Mouse (Mus musculus): ENCODE data around the gene Ephx1.
"Not testable (repeated sequence)": the region's sequence is repeated elsewhere in the genome, so short reads cannot be mapped to it uniquely, and the experiment has no call there.

Gene Ephx1

DNA sequence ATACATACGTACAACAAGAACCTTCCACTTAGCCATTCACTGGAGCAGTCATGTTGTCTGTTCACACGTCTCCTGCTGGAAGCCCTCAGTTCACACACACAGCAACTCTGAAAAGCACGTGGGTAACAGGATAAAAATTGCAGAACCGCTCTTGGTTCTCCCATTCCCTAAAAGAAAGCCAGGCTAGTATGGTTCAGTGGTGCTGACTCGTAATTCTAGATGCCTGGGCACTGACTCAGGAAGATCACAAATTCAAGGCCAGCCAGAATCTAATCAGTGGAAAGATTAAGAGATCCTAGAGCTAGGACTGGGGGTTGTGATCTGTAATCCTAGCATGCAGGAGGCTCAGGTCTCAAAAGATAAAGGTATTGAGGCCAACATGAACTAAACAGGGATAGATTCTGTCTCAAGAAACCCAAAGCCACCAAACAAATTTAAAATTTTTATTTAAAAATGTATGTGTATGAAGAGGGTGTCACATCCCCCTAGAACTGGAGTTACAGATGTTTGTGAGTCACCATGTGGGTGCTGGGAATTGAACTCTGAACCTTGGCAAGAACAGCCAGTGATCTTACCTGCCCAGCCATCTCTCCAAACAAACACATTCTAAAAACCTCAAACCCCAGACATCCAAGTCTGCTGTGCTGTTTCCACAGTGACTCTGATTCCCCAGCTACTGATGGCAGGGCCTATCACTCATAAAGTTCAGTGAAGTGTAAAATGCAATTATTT is at the start of gene Ephx1:
Gene Ephx1 (minus strand): TSS at position 149 of the 732 bp plus-strand sequence.
- DNase-seq (ENCODE audit: low read depth, low spot score) = no peak

DNA sequence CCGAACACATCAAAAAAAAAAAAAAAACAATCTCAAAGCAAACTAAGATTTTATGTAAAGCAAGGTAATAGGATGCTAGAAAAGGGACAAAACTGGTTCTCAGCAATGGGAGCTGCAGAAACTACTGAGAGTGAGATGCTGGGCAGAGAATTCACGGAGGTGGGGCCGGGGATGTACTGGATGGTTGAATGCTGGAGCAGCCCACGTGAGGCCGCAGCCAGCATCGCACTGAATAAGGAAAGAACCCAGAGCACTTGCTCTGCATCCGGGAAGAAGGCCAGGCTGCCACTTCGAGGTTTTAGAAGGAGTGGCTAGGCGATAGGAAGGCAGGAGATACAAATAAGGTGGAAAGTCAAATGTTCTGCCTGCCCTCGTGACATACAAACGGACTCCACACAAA is 49.0 kb upstream of the Ephx1 start:
- peak; percentile 15 for DNase-seq (ENCODE audit: low read depth, low spot score)

DNA sequence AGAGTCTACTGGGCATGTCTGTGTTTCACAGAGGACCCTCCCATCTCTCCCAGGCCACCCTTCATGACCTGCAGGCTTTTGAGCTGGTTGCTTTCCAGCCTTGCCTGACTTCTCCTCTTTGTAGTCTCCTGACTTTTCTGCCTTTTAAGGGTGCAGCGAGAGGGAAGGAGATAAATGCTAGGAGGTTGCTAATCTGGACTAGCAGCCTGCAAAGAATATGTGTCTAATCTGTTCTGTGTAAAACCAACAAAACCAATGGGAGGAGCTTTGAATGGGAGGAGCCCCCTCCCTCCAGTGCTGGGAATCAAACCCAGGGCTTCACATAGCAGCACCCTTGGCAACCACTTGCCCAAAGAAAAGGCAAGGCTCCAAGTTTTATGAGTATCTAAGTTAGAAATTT is 47.6 kb upstream of the Ephx1 start:
- DNase-seq (ENCODE audit: low read depth, low spot score) = no peak

DNA sequence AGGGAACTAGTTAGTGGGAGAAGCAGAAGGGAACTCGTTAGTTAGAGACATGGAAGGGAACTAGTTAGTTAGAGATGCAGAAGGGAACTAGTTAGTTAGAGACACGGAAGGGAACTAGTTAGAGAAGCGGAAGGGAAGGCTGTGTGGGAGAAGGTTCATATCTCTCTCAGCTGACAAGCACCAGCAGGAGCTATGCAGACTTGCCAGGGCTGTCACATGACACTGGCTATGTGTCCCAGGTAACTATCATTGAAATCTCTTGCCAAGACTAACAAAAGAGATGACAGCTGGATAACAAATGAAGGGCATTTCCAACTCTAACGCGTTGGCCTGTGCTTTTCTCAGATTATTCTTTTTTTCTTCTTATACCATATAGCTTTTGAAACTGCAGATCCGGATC is 43.9 kb upstream of the Ephx1 start:
- no peak for DNase-seq (ENCODE audit: low read depth, low spot score)

DNA sequence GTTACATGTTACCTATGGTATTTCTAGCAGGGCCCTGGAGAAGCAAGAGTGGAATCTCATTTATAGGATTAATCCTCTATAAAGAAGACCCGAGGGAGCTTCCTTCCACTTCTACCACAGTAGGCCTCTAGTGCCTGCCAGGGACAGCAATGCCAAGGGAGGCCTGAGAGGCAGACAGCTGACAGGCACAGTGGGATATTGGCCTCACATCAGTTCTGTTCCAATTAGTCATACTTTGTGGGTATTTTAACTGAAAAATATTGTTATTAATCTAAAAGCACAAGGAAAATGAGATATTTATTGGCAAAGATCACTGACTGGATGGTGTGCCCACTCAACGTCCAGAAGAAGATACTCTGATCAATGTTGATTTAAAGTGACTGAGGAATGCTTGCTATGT is 43.3 kb upstream of the Ephx1 start:
- no peak for DNase-seq (ENCODE audit: low read depth, low spot score)

DNA sequence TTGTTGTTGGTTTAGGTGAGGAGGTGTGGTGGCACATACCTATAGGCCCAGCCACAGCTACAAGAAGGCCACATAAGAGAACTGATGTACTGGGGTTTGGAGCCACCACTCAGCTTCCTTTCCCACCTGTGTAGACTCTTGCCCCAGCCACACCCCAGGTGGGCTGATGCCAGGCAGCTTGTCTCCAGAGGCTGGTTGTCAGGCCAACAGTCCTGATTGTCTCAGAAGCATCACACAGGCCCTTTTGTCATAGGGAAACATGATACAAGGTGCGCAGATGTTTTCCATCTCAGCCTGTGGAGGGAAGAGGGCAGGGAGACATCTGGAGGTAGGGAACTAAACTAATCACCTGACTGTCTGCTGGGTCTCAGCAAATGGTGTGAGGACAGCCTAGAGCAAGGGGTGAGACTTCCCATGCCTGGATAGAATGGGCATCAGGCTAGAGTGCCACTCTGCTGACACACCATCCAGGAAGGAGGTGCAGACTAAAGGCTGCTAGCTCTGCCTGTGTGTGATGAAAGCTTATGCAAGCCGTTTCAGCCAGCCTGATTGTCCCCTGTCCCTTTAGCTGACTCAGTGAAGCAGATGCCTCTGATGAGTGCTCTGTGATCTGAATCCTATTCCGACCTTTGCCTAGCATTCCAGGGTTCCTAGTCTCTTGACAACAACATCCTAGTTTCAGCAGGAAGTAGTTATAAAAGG is 41.2 kb upstream of the Ephx1 start:
- DNase-seq (ENCODE audit: low read depth, low spot score) = no peak

DNA sequence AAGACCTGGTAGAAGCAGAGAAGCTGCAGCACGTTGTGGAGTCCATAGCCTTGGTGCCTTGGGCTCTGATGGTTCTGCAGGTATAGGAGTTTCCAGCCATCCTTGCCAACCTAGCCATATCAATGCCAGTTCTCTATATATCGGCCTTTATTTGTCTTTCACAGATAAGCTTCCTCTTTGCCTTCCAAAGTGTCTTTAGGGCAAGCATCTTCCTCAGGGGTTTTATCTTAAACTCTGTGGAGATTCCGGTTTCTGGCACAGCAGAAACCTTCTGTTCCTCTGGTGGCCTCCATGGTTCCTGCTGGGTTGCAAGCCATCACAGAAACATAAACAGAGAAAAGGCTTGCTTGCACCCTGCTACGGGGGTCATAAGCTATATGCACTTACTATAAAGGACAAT is 32.2 kb upstream of the Ephx1 start:
- no peak for DNase-seq (ENCODE audit: low read depth, low spot score)

DNA sequence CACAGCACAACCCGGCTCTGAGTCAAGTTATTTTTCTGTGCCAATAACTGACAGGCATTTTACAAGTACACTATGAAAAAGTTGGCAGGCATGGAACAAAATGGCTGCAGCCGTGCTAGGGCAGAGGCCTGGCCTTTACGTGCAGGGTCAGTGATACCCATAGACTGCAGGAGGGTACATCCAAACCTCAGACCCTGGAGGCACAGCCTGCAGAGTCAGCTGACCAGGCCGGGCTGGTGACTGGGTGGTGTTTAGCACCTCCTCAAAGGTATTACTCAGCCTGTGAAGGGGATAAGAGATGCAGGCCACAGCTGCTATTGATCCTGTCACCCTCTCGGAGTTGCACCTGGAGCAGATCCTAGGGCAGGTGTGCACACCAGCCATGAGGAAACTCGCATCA is 30.2 kb upstream of the Ephx1 start, which contains the start of gene 9130409I23Rik:
Gene 9130409I23Rik (plus strand): TSS at position 301 of the 400 bp plus-strand sequence.
- no peak for DNase-seq (ENCODE audit: low read depth, low spot score)

DNA sequence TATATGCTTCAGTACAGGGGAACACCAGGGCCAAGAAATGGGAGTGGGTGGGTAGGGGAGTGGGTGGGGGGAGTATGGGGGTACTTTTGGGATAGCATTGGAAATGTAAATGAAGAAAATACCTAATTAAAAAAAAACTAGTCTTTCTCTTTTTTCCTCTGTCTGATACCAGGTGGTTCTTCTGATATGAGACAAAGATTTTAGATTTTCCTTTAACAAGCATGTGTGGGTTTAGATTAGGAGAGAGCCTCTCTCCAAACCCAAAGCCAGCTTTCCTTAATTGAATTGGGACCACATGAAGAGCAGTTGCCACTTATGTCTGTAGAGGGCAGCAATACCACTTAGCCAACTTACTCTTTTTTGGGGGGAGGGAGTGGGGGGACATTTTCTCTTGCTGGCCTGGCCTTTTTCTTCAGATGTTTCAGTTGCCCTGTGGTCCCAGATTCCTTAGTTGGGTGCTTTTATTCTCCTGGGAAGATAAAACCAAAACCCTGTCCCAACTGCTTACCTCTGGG is 28.7 kb upstream of the Ephx1 start:
- no peak for DNase-seq (ENCODE audit: low read depth, low spot score)

DNA sequence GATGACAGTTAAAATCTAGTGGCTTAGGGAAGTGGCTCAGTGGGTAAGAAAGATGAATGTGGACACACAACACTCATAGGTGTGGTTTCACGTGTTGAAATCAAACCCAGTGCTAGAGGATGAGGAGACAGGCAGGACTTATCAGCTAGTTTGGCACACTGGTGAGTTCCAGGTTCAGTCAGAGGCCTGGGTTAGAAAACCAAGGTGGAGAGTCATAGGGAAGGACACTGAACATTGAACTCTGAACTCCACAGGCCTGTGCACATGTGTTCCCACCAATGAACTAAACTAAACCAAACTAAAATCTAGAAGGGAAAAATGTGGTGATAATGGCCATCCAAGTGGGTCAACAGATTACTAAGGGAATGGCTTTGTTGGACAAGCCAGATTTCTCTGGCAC is 26.8 kb upstream of the Ephx1 start:
- no peak for DNase-seq (ENCODE audit: low read depth, low spot score)

DNA sequence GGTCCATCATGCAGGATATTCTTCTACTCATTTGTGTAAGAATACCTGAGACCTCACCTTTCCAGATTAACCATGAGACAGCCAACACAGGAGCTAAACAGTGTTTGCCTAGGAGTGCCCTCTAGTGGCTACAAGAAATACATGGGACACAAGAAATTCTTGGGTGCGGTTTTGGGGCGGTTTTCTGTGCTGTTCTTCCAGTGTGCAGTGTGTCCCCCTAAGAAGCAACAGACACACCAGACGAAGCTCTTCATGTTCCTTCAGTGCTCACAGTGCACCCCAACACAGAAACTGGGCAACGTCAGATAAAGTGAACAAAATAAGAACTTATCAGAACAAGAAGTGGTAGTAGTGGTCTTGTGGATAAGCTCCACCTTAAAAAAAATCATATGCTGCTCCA is 18.9 kb upstream of the Ephx1 start:
- DNase-seq (ENCODE audit: low read depth, low spot score) = no peak

DNA sequence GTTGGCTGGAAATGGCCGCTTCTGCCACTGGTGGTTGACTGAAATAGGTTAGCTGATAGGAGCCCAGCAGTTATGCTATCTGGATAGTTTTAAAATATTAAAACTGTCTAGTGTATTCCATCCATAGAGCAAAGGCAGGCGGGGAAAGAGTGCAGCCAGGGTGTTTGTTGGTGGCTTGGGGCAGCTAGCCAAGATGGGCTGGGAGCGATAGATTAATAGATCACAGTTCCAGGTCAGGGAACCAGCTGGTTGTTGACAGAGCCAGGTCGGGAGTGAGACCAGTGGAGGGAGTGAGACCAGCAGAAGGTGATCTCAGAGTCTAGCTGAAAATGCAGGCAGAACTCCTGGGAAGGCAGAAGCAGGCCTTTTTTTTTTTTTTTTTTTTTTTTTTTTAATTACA is 16.9 kb upstream of the Ephx1 start:
- DNase-seq (ENCODE audit: low read depth, low spot score) = no peak

DNA sequence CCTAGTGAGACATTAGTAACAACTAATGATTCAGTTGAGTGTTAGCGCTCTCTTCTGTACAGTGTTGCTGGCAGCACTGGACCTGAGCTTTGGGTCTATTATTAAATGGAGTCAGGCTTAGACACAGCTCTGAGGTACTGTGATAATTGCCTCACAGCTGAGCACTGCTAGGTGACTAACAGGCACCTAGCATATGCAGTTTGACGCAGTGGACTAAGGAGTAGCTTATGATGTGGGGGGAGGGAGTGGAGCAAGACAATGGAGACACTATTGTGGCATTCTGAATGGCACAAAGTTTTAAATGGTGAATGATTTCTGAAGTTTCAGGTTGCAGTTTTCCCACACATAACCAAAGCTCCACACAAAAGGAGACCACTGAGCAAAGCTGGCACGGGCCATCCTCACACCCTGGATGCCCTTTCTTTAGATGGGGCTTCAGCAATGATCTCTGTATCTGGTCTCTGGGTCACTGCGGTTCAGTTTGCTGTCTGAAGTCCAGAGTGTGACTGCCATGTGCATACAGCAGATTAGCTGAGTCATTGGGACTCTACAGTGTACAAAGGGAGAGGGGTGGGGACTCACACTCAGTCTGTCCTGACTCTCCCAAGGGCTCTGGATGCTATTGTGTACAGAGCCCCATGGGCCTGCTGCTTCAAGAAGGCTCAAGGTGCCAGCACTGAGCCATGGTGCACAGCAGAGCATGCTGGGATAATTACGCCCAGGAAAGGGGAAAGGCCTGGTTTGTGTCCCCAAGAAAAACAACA is 14.5 kb upstream of the Ephx1 start:
- DNase-seq (ENCODE audit: low read depth, low spot score) = not testable (repeated sequence)

DNA sequence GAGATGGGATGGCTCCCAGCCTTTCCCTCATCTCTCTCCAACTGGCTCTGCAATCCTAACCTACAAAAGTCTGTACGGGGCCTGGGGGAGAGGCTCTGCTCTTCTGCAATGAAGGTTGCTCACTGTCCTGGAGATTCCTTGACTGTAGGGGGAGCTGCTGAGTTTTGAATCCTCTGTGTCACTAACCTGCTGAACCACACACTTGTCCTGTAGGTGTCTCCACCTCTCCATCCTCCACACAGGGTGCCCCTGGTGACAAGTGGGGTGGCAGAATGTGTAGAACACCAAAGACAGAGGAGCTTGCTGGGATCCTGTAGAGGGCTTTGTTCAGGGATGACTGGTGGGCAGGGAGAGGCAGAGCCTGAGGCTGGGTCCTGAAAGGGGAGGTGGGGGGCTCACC is 1.6 kb upstream of the Ephx1 start:
- no peak for DNase-seq (ENCODE audit: low read depth, low spot score)

DNA sequence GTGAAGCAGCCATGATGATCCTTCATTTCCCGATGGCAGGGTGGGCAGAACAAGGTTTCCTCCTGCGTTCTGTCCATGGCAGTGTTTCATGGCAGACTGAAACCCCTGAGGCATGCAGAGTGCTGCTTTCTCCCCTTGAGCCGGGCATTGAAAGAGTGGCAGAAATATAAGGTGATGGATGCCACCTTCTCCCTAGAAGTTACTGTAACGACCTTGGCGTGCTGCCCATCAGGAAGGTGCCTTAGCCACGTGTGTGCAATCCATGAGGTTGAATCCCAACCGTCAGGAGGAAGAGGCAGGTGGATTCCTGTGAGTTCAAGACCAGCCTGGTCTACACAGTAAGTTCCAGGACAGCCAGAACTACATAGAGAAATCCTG is 773 bp upstream of the Ephx1 start:
- no peak for DNase-seq (ENCODE audit: low read depth, low spot score)

DNA sequence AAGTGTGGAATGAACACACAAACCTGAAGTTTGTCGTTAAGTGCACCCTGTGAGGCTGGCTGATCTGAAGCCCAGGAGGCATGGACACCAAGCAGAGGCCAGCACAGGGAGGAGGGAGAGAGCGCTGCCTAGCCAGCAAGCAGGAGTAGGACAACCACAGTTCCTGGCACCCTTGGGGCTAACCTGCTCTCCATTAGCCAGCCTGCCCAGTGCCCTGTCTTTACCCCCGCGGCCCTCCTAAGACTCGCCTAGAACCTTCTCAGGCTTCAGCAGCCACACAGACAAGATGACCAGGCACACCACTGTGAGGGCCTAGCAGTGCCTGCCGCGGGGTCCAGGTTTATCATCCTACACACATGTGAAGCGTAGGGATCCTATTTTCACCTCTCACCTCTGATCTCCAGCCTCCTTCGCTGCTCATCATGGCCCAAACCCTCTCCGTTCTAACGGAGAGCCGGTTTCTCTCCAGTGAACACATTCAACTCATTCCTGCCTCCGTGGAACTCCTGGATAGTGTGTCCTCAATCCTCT is 2.7 kb downstream of the Ephx1 start:
- no peak for DNase-seq (ENCODE audit: low read depth, low spot score)

DNA sequence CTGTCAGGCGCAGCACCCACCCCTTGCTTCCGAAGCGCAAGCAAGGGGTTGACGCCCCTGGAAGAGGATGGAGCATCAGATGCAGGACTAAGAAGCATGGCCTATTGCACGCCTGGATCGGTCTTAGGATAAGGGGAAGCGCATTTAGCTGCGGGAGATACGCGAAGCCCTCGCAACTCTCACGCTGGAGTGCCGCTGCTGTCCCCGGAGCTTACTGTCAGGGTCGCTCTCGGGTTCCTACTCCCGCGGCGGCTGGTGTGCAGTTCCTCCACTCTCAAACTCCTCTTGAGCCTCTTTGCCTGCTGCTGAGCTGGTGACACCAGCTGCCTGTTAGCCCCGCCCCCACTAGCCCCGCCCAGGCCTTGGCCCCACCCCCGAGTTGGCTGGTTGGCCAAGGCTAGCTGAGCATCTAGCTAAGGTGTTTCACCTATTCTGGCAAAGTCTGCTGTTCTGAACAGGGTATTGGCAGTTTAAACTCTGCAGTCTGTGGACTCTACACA is 3.4 kb downstream of the Ephx1 start:
- DNase-seq (ENCODE audit: low read depth, low spot score) = peak; percentile 50

DNA sequence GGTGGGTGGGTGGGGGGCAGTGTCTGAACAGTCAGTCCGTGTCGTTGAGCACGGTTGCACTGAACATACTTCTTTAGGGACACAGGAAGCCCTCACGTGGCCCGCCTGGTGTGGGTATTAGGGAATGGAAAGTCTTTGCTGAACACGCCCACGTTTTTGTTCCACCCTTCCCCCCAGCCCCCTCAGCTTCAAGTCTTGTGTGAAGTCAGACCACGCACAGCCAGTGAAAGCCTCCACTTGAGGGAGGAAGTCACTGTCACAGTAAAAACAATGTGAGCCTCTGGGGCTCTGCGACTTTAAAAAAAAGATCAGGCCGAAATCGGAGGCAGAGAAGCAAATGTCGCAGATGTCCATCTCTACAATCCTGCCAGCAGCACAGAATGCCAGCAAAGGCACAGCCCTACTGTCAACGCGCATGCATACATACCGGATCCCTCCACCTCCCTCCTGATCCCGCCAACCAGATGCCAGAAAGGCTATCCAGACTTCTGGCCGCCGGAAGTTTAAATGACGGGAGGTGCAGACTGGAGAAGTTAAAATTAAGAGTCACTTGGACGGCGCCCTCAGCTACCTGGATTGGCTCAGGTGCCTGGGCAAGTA is 4.1 kb downstream of the Ephx1 start:
- DNase-seq (ENCODE audit: low read depth, low spot score) = peak; percentile 75

DNA sequence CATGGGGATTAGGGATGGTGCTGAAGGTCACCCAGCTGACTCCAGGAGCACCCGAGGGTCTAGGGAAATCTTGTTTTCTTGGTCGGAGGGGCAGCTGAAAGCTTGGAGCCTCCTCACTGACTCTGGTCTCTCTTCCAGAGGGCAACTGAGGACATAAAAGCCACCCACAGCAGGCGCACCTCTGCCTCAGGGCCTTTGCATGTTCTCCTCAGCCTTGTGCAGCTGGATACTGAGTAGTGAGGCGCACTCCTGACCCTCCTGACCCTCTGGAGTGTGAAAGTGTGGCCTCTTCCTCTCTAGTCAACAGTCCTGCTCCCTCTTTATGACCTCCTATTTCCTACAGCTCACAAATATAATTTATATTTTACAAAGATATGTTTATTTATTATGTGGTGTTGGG is 4.7 kb downstream of the Ephx1 start:
- DNase-seq (ENCODE audit: low read depth, low spot score) = no peak

DNA sequence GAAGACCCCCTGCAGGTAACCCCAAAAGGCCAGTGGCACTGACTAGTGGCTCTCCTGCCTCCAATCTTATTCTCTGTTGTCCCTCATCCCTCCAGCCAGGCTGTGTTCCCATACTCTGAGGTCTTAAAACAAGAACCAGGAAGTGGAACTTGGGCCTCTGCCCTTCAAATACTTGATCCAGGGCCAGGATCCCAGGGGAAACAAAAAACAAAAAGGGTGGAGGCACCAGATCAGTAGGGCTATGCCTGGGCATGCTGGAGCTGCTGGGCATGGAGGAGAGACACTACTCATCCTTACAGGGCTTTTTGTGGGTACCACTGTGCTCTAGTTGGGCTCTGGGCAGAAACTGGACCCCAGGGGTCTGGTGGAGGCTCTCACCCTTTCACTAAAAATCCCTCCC is 5.1 kb downstream of the Ephx1 start:
- DNase-seq (ENCODE audit: low read depth, low spot score) = no peak

DNA sequence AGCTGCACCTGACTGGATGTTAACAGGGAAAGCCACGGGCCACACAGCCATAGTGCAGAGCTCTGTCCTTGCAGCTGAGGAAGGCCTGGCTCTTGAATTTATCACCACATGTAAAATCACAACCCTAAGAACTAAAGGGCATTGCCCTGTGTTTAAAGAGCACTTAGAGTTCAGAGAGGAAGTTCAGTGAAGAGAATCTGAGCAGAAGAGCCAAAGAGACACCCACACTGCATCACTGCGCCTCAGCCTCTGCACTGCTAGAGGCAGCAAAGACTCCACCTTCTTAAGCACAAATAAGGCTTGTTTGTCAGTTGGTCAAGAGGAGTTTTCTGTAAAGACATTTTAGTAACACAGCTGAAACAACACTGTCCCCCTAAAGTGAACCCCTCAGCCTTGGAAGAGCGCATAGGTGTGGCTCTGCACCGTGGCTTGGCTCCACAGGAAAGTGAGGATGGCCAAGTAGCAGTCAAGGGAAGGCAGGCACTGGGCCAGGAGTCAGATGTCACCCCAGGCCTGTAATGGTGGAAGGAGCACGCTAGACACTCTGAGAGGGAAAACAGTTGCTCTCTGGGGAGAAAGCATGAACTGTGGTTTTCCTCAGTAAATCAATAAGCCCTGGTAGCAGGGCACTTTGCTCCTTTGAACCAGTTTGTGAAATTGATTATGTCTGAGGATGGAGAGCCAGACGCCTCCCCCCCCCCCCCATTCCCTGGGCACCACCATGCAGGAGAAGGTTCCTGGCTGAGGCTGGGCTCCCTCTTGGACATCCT is 5.8 kb downstream of the Ephx1 start:
- DNase-seq (ENCODE audit: low read depth, low spot score) = no peak

Measured in telencephalon, adult 2 months (tissue).